Mouse (Mus musculus) midbrain, embryonic 12.5 days (tissue): ENCODE measurements around the gene Lims1. TPM values are rescaled to one million over a fixed set of nuclear protein-coding genes. Genes with fewer than 3 reads are reported as not detected.

ENCODE experiments used
- ATAC-seq: fragments of 200-750 bp; cut with Nextera tagmentation; 2 replicates; pipeline ENCODE4 v1.8.0; 2017; ENCODE audit warnings: low read depth, moderate TSS enrichment, moderate library complexity; ENCODE audit not compliant: low FRiP score
- H3K27ac ChIP-seq: fragments of 300-500 bp; sonication (generic); replicated peaks from 2 replicates; pipeline ENCODE4 v1.5.1; 2016; ENCODE audit warnings: mild to moderate bottlenecking
- H3K27me3 ChIP-seq: fragments of 300-500 bp; sonication (generic); 2 replicates; pipeline ENCODE4 v1.6.1; 2016; ENCODE audit warnings: mild to moderate bottlenecking
- H3K36me3 ChIP-seq: fragments of 300-500 bp; sonication (generic); 2 replicates; pipeline ENCODE4 v1.6.1; 2016
- H3K4me1 ChIP-seq: fragments of 300-500 bp; sonication (generic); 2 replicates; pipeline ENCODE4 v1.6.1; 2016
- H3K4me2 ChIP-seq: fragments of 300-500 bp; sonication (generic); replicated peaks from 2 replicates; pipeline ENCODE4 v1.6.1; 2016; ENCODE audit warnings: mild to moderate bottlenecking, moderate library complexity
- H3K4me3 ChIP-seq: fragments of 300-500 bp; sonication (generic); 2 replicates; pipeline ENCODE4 v1.5.1; 2016; ENCODE audit warnings: mild to moderate bottlenecking
- H3K9ac ChIP-seq: fragments of 300-500 bp; sonication (generic); replicated peaks from 2 replicates; pipeline ENCODE4 v1.6.1; 2016; ENCODE audit warnings: mild to moderate bottlenecking, moderate library complexity
- H3K9me3 ChIP-seq: fragments of 300-500 bp; sonication (generic); 2 replicates; pipeline ENCODE4 v1.6.1; 2016; ENCODE audit warnings: mild to moderate bottlenecking
- WGBS: fragments of 180-500 bp; shearing (Covaris S2); methylation state at CpG from one replicate; pipeline ENCODE4 v1.1.7; 2016; 5-methylcytosine and 5-hydroxymethylcytosine counted together
- polyA plus RNA-seq: library from polyadenylated mRNA; unstranded; fragments of >200 nt; fragmentation: Nextera tagmentation; extraction: Ambion mirVana; gene quantifications from 2 replicates; pipeline ENCODE4 v1.2.1, GENCODE M21; 2016

The Lims1 gene
- polyA plus RNA-seq, 1 experiment from 2014 or later: 88.9 TPM

DNA sequence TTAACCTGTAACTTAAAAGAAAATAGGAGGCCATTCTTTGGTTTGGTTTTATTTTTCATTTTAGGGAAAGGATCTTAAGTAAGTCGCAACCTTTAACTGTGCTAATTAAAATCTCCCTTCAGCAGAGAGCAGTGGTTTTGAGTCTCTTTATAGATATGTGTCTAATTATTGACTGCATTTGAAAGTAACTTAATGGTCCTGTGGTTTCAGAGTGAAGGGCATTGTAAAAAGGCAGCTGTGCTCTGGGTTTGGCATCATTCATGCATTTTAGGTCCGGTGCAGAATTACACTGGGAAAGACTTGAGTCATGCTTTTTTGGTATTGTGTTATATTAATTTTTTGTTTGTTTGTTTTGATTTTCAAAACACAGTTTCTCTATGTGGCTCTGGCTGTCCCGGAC lies 29.1 kb downstream of the Lims1 start:
- ATAC-seq: no peak
- no peaks in the 10 kb centered on the region for H3K27me3 ChIP-seq
- H3K27ac ChIP-seq: no peak overlapping the region
- H3K4me1 ChIP-seq: 0 out of 2 replicates have a peak, but pooled peaks cover 2% of the 10 kb centered on the region
- H3K4me2 ChIP-seq: no peak overlapping the region
- WGBS: 90% methylated on average over 3 of the region's 3 CpGs
- no peak overlapping the region for H3K9ac ChIP-seq
- H3K9me3 ChIP-seq: no peaks in the 10 kb centered on the region
- no peak overlapping the region for H3K4me3 ChIP-seq
- no peaks in the 10 kb centered on the region for H3K36me3 ChIP-seq

DNA sequence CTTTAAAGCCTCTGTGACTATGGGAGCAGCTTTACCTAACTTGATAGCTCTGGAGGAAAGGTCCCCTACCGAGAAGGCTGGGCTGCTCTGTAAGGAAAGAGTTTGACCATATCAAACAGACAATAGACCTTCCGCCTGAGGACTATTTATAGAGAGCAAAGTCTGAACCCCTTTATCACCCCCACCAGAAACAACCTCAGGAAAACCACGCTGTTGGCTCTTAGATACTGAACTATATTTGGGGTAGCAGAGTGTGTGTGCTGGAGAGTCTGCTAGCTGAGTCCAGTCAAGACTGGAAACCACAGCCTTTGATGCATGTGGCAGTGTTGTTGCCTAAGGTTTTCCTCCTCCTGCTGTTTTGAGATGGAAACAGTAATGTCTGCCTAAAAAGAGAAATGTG lies 31.3 kb downstream of the Lims1 start:
- Histone ChIP-seq H3K4me1 (0 out of 2 replicates have a peak, but pooled peaks cover 2% of the 10 kb centered on the region), H3K27me3 (no peaks in the 10 kb centered on the region), H3K36me3 (no peaks in the 10 kb centered on the region), H3K27ac (no peak overlapping the region), H3K9ac (no peak overlapping the region), H3K4me3 (no peak overlapping the region), H3K4me2 (no peak overlapping the region), H3K9me3 (no peaks in the 10 kb centered on the region)
- WGBS: 25% methylated on average over 3 of the region's 3 CpGs
- ATAC-seq: no peak

DNA sequence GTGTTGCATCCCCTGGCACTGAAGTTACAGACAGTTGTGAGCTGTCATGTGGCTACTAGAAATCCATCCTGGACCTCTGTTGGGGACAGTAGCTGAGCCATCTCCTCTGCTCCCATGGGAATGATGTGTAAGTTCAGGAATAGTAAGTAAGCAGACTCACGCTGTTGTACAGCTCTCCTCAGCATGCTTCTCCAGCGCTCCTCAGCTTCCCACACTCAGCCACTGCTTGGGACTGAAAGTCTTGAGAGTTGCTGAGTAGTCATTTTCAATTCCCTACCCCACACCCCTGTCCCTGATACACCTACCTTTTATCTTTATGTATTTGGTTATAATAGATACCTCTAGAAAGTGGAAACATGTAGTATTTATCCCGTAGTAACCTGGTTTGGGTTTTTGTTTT lies 33.2 kb downstream of the Lims1 start:
- H3K4me2 ChIP-seq: no peak overlapping the region
- no peaks in the 10 kb centered on the region for H3K9me3 ChIP-seq
- H3K36me3 ChIP-seq: no peaks in the 10 kb centered on the region
- no peak overlapping the region for H3K9ac ChIP-seq
- 0 out of 2 replicates have a peak, but pooled peaks cover 2% of the 10 kb centered on the region for H3K4me1 ChIP-seq
- H3K4me3 ChIP-seq: no peak overlapping the region
- 90% methylated on average over 3 of the region's 3 CpGs for WGBS
- no peak overlapping the region for H3K27ac ChIP-seq
- ATAC-seq: no peak
- no peaks in the 10 kb centered on the region for H3K27me3 ChIP-seq

DNA sequence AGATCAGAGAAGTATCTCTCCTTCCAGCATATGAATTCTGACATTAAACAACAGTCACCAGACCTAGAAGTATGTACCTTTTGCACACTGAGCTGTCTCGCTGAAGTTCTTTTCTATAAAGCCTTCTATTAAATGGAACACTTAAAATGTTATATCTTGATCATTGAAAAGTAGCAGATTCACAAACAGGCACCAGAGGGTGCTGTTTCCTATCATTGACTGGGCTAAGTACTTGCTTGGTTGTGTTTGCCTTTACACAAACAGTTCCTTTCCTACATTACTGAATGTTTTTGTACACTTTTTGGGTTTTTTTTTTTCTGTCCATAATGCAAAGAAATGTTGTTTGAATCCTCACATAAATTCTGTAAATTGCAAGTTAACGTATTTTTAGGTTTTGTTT lies 35.9 kb downstream of the Lims1 start:
- no peaks in the 10 kb centered on the region for H3K27me3 ChIP-seq
- 78% methylated on average over 2 of the region's 2 CpGs for WGBS
- ATAC-seq: no peak
- no peak overlapping the region for H3K4me3 ChIP-seq
- no peaks in the 10 kb centered on the region for H3K36me3 ChIP-seq
- no peak overlapping the region for H3K27ac ChIP-seq
- H3K4me2 ChIP-seq: no peak overlapping the region
- no peak overlapping the region for H3K9ac ChIP-seq
- no peaks in the 10 kb centered on the region for H3K9me3 ChIP-seq
- peaks cover 2% of the 10 kb centered on the region; the same call in 1 of the 2 replicates for H3K4me1 ChIP-seq

DNA sequence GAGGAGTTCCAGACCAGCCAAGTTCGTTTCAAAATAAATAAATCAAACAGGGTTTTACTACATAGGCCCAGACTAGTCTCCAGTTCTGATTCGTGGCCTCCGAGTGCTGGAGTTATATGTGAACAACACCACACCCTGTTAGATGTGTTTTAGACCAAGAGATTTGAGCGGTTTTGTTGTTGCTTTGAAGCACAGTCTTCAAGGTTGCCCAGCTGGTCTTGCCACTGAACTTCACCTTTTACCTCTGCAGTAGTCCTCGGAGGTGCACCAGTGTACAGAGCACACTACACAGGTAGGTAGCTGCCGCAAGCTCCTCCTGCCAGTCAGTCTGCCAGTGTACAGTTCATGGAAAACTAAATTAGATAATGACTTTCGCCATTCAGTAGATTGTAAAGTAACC lies 36.7 kb downstream of the Lims1 start:
- Histone ChIP-seq H3K4me1 (peaks cover 3% of the 10 kb centered on the region; the same call in 1 of the 2 replicates), H3K27ac (no peak overlapping the region), H3K9ac (no peak overlapping the region), H3K36me3 (no peaks in the 10 kb centered on the region), H3K4me2 (no peak overlapping the region), H3K27me3 (no peaks in the 10 kb centered on the region), H3K9me3 (no peaks in the 10 kb centered on the region), H3K4me3 (no peak overlapping the region)
- no peak for ATAC-seq
- WGBS: 93% methylated on average over 7 of the region's 7 CpGs

DNA sequence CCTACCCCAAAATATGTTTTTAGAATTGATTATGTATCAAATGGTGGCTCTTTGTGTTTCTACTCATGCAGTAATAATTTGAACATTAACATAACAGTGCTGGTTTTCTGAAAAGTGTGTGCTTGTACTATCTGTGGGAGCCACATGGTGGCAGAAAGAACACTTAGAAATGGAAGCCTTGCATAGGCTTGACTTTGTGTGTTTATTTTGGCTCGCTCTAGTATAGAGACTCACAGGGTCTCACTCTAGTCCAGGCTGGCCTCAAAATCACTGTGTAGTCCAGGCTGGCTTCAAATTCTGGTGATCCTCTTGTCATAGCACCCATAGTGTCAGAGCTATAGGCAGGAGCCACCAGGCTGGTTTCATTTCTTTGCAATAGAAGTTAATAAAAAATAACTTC lies 39.5 kb downstream of the Lims1 start:
- Histone ChIP-seq H3K4me2 (no peak overlapping the region), H3K9ac (no peak overlapping the region), H3K9me3 (no peaks in the 10 kb centered on the region), H3K36me3 (no peaks in the 10 kb centered on the region), H3K4me1 (peaks cover 3% of the 10 kb centered on the region; the same call in 1 of the 2 replicates), H3K27ac (no peak overlapping the region), H3K4me3 (no peak overlapping the region), H3K27me3 (no peaks in the 10 kb centered on the region)
- ATAC-seq: no peak
- WGBS: 73% methylated on average over 1 of the region's 1 CpGs

DNA sequence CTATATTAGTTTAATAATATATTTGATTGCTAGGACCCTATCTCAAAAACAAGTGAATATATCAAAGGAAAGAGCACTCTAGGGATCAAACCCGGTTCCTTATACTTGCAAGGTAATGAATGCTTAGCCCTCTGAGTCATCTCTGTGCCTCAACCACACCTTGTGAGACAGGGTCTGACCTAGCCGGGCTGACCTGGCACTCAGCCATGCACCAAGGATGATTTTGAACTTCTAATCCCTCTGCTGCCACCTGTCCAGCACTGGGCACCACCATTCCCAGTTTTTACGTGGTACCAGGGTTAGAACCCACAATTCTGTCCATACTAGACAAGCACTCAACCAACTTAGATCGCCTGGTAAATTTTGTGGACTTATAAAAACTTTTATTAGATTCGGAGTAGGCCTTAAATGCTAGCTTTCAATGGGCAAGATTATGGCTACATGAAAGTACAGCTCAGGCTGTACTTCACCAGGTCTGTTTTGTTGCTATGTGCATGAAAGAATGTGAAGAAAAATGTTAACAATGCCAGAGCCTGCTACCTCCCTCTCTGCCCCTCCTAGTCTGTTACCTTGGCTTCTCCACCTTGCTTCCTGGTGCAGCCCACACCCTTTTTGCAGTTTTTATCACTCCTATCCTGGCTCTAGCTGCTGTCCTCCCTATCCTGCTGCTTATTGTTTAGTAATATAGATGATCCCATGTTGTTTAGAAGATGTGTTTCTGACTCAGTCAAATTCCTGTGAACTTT lies 41.7 kb downstream of the Lims1 start:
- no peak overlapping the region for H3K9ac ChIP-seq
- WGBS: 95% methylated on average over 5 of the region's 5 CpGs
- no peak overlapping the region for H3K27ac ChIP-seq
- no peak overlapping the region for H3K4me2 ChIP-seq
- ATAC-seq: no peak
- no peaks in the 10 kb centered on the region for H3K27me3 ChIP-seq
- H3K4me1 ChIP-seq: peaks cover 14% of the 10 kb centered on the region
- no peaks in the 10 kb centered on the region for H3K9me3 ChIP-seq
- no peaks in the 10 kb centered on the region for H3K36me3 ChIP-seq
- no peak overlapping the region for H3K4me3 ChIP-seq

DNA sequence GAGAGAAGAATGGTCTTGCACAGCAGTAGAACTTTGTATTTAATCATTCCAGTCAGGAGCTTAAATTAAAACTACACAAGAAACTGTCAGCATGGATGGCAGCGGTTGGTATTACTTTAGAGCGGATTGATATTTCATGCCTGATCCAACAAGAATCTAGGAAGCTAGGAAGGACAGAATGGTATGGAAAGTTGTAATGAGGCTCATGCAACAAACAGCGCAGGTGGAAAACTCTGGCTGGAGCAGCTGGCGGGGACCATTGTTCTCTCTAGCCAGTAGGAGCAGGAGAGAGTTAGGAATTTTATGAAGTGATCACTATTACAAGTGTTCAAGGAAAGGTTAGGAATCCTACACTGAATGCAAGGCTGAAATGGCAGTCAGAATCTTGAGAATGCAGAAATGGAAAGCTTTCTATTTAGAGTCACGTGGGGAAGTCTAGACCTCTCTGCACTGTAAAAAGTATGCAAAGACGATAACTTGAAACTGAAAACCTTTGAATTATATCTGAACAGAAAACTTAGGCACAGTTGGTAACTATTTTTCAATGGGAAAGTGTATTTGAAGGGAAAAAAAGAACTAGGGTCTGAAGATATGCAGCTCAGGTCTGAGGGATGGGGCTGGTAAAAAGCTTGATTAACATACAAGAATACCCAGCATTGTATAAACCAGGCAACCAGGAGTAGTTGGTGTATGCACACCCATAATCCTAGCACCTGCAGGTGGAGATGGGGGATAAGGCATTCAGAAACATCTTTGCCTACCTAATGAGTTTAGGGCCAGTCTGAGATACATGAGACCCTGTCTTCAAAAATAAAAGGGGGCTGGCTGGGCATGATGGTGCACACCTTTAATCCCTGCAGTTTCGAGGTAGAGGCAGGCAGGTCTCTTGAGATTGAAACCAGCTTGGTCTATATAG lies 45.8 kb downstream of the Lims1 start:
- Histone ChIP-seq H3K4me1 (peaks cover 25% of the 10 kb centered on the region), H3K9ac (no peak overlapping the region), H3K4me2 (no peak overlapping the region), H3K4me3 (no peak overlapping the region), H3K9me3 (no peaks in the 10 kb centered on the region), H3K27me3 (no peaks in the 10 kb centered on the region), H3K27ac (no peak overlapping the region), H3K36me3 (no peaks in the 10 kb centered on the region)
- ATAC-seq: no peak
- 91% methylated on average over 7 of the region's 7 CpGs for whole genome bisulfite sequencing

DNA sequence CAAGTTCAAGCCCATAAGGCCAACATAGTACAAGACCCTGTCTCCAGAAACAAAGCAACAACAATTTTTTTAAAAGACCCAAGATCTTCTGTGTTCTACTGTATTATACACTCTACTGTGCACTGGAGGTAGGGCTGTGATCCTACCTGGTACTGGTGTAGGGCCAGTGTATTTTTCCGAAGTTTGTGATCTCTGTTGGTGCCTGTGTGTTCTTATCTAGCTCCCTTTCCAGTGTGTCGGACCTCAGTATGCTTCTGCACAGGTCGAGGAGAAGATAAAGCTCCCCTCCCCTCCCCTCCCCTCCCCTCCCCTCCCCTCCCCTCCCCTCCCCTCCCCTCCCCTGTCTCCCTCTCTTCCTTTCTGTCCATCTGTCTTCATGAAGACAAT lies 46.4 kb downstream of the Lims1 start:
- H3K27ac ChIP-seq: no peak overlapping the region
- WGBS: 38% methylated on average over 3 of the region's 3 CpGs
- H3K9me3 ChIP-seq: no peaks in the 10 kb centered on the region
- ATAC-seq: no peak
- peaks cover 22% of the 10 kb centered on the region for H3K4me1 ChIP-seq
- H3K36me3 ChIP-seq: no peaks in the 10 kb centered on the region
- H3K4me2 ChIP-seq: no peak overlapping the region
- no peaks in the 10 kb centered on the region for H3K27me3 ChIP-seq
- H3K4me3 ChIP-seq: no peak overlapping the region
- H3K9ac ChIP-seq: no peak overlapping the region

DNA sequence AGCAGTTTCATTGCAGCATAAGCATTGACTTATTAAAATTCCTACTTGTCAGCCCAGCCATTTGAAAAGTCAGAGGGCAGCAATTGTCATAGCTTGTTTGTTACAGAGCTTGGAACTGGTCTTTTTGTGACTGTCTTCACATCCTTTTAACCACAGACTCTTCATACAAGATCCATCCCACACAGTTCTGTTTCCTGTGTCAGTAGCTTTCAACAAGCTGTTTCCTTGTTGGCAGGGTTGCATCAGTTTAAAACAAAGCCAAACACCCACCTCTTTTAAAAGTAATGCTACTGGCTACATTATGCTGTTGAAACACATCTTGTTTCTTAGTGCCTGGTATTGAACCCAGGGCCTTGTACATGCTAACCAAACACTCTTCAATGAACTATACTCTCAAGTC lies 46.9 kb downstream of the Lims1 start:
- Histone ChIP-seq H3K4me1 (peaks cover 22% of the 10 kb centered on the region), H3K4me3 (no peak overlapping the region), H3K27me3 (no peaks in the 10 kb centered on the region), H3K36me3 (no peaks in the 10 kb centered on the region), H3K9ac (no peak overlapping the region), H3K9me3 (no peaks in the 10 kb centered on the region), H3K4me2 (no peak overlapping the region), H3K27ac (0 out of 2 replicates have a peak overlapping the region, but pooled peaks have one; percentile 1)
- ATAC-seq: no peak

DNA sequence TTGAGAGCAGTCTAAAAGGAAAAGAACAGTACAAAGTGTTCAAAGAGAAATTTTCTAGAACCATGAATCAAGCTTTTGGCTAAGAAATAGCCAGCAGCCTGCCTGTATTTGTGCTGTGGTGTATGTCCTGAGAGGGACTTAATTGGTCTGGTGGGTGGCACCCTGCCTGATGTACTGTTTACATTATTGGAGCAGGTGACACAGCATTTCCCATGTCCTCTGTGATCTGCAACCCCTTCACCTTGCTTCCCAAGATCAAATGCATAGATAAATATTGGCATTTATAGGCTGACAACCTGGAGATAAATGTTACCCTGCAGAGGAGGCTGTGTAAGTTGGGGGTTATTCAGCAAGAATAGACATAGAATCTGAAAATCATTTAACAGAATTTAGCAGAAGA lies 47.3 kb downstream of the Lims1 start:
- 0 out of 2 replicates have a peak overlapping the region, but pooled peaks have one; percentile 1 for H3K27ac ChIP-seq
- no peak for ATAC-seq
- no peaks in the 10 kb centered on the region for H3K27me3 ChIP-seq
- H3K9me3 ChIP-seq: no peaks in the 10 kb centered on the region
- peaks cover 22% of the 10 kb centered on the region for H3K4me1 ChIP-seq
- H3K9ac ChIP-seq: no peak overlapping the region
- H3K4me3 ChIP-seq: no peak overlapping the region
- H3K36me3 ChIP-seq: no peaks in the 10 kb centered on the region
- no peak overlapping the region for H3K4me2 ChIP-seq

DNA sequence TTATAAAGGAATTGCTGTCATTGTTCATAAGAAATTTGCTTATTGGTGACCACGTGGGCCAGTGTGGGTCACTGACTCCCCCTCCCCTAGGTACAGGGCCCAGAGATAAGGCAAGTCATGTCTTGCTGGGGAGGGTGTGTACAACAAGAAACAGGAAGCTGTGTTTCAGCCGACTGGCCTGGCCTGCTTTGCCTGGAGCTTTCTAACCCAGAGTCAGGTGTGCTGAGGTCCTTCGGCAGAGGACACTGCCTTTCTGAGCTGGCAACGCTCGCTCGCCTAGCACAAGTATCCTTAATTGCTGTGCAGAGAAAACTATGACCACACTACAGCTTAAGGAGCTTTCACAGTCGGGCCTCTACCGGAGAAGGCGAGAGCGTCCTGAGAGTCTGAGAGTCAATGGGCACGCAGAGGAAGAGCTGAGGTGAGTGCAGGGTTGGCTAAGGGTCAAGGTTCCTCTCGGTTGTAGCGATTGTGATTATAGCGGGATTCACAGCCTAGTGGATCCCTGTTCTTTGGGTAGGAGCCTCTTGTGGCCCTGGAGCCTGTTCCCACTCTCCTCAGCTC lies 48.1 kb downstream of the Lims1 start:
- Histone ChIP-seq H3K4me2 (no peak overlapping the region), H3K27ac (no peak overlapping the region; the same call in 1 of the 2 replicates), H3K4me3 (no peak overlapping the region), H3K36me3 (no peaks in the 10 kb centered on the region), H3K27me3 (no peaks in the 10 kb centered on the region), H3K9ac (no peak overlapping the region), H3K4me1 (peaks cover 22% of the 10 kb centered on the region), H3K9me3 (no peaks in the 10 kb centered on the region)
- peak; percentile 34 for ATAC-seq
- WGBS: 52% methylated on average over 14 of the region's 14 CpGs
